Mouse (Mus musculus) spleen, postnatal 10 days (tissue): ENCODE measurements around the gene Usp12.
"Not testable (repeated sequence)": the region's sequence is repeated elsewhere in the genome, so short reads cannot be mapped to it uniquely, and the experiment has no call there.

Experiments
- DNase-seq, 2 experiments: peaks; one replicate each; pipeline ENCODE4 v3.0.0; 2021 to 2022; ENCODE audit warnings: low spot score in 2 of 2

Usp12 gene

GRCm38 (mm10) chr5:146749857-146750256 is 44.9 kb downstream of the Usp12 start:
- no peak for DNase-seq

GRCm38 (mm10) chr5:146736970-146737495 is 57.8 kb downstream of the Usp12 start:
- DNase-seq, result no peak

- no peak for DNase-seq
Observed at GRCm38 (mm10) chr5:146736348-146736747, 58.5 kb downstream of the Usp12 start.

- not testable (repeated sequence) for DNase-seq
Observed at GRCm38 (mm10) chr5:146735054-146735453, 59.8 kb downstream of the Usp12 start.

GRCm38 (mm10) chr5:146733888-146734640 is 60.7 kb downstream of the Usp12 start:
- DNase-seq, result no peak

- DNase-seq, result no peak
Observed at GRCm38 (mm10) chr5:146733372-146733771, 61.4 kb downstream of the Usp12 start.

- no peak for DNase-seq
Observed at GRCm38 (mm10) chr5:146727006-146727405, 67.8 kb downstream of the Usp12 start.

GRCm38 (mm10) chr5:146724956-146725355 is 69.8 kb downstream of the Usp12 start:
- DNase-seq, result no peak

- DNase-seq, result no peak
Observed at GRCm38 (mm10) chr5:146723452-146723851, 71.4 kb downstream of the Usp12 start.

GRCm38 (mm10) chr5:146722226-146722625 is 72.6 kb downstream of the Usp12 start:
- no peak for DNase-seq

GRCm38 (mm10) chr5:146719584-146720356 is 75.0 kb downstream of the Usp12 start:
- DNase-seq, result no peak

- DNase-seq, result no peak
Observed at GRCm38 (mm10) chr5:146713836-146714235, 81.0 kb downstream of the Usp12 start.

- DNase-seq, result no peak
Observed at GRCm38 (mm10) chr5:146713088-146713487, 81.7 kb downstream of the Usp12 start.

GRCm38 (mm10) chr5:146712282-146712918 is 82.4 kb downstream of the Usp12 start:
- DNase-seq, result no peak

- no peak for DNase-seq
Observed at GRCm38 (mm10) chr5:146709361-146709760, 85.4 kb downstream of the Usp12 start.

- DNase-seq, result peak; percentile 93 to 95
Observed at GRCm38 (mm10) chr5:146705815-146706408, 88.9 kb downstream of the Usp12 start.

GRCm38 (mm10) chr5:146705411-146705810 is 89.4 kb downstream of the Usp12 start:
- no peak for DNase-seq

GRCm38 (mm10) chr5:146704241-146704640 is 90.6 kb downstream of the Usp12 start:
- peak in 1 of 2 experiments; percentile 69 for DNase-seq

- DNase-seq, result peak; percentile 66 to 68
Observed at GRCm38 (mm10) chr5:146703710-146704121, 91.1 kb downstream of the Usp12 start.

GRCm38 (mm10) chr5:146700099-146700498 is 94.7 kb downstream of the Usp12 start:
- DNase-seq, result no peak

- no peak for DNase-seq
Observed at GRCm38 (mm10) chr5:146699433-146700019, 95.3 kb downstream of the Usp12 start.
